Mouse (Mus musculus) ES-Bruce4 (cell line): ENCODE measurements around the gene Arhgap18.

Source experiments
- CTCF ChIP-seq: IDR thresholded peaks from one replicate; pipeline ENCODE4 v1.8.1; 2011; ENCODE audit warnings: low read depth, low read length
- EP300 ChIP-seq: IDR thresholded peaks from 2 replicates; pipeline ENCODE4 v1.6.1; 2011; ENCODE audit warnings: low read depth, low read length; ENCODE audit not compliant: insufficient read depth

GRCm38 (mm10) chr10:26820326-26820725 is 67.1 kb downstream of the Arhgap18 start:
- TF ChIP-seq EP300, result no peak
- no peak for TF ChIP-seq CTCF
